Mouse (Mus musculus): ENCODE measurements around the gene Sapcd2. TPM values are rescaled to one million over a fixed set of nuclear protein-coding genes. Genes with fewer than 3 reads are reported as not detected.

The Sapcd2 gene
- 1.6 and 2.5 TPM in 2 replicates for polyA plus RNA-seq (2012; rRNA removed)

- peak; percentile 61 for DNase-seq (ENCODE audit: low spot score)
Observed at GRCm38 (mm10) chr2:25371764-25372643, at the start of gene Sapcd2. Sapcd2 (plus strand) TSS chr2:25372321.

GRCm38 (mm10) chr2:25326036-25326435, 46.1 kb upstream of the Sapcd2 start:
- DNase-seq (ENCODE audit: low spot score): no peak

- DNase-seq (ENCODE audit: low spot score): no peak
Observed at GRCm38 (mm10) chr2:25328440-25328839, 43.7 kb upstream of the Sapcd2 start.

- DNase-seq (ENCODE audit: low spot score): no peak
Observed at GRCm38 (mm10) chr2:25331470-25331869, 40.7 kb upstream of the Sapcd2 start.

- DNase-seq (ENCODE audit: low spot score): peak; percentile 98
Observed at GRCm38 (mm10) chr2:25332286-25333160, 39.6 kb upstream of the Sapcd2 start, which contains the start of gene Man1b1. Man1b1 (plus strand) TSS chr2:25332338.

GRCm38 (mm10) chr2:25333569-25333968, 38.6 kb upstream of the Sapcd2 start:
- no peak for DNase-seq (ENCODE audit: low spot score)

GRCm38 (mm10) chr2:25338303-25338702, 33.8 kb upstream of the Sapcd2 start:
- DNase-seq (ENCODE audit: low spot score): no peak

GRCm38 (mm10) chr2:25348162-25348561, 24.0 kb upstream of the Sapcd2 start:
- no peak for DNase-seq (ENCODE audit: low spot score)

GRCm38 (mm10) chr2:25349499-25349898, 22.6 kb upstream of the Sapcd2 start:
- no peak for DNase-seq (ENCODE audit: low spot score)

- DNase-seq (ENCODE audit: low spot score): no peak
Observed at GRCm38 (mm10) chr2:25350701-25351100, 21.4 kb upstream of the Sapcd2 start.

- DNase-seq (ENCODE audit: low spot score): no peak
Observed at GRCm38 (mm10) chr2:25354211-25354610, 17.9 kb upstream of the Sapcd2 start.

- no peak for DNase-seq (ENCODE audit: low spot score)
Observed at GRCm38 (mm10) chr2:25355419-25356066, 16.6 kb upstream of the Sapcd2 start.

- DNase-seq (ENCODE audit: low spot score): no peak
Observed at GRCm38 (mm10) chr2:25356208-25357079, 15.7 kb upstream of the Sapcd2 start, which contains the start of gene Dpp7. Dpp7 (minus strand) TSS chr2:25356359.

- no peak for DNase-seq (ENCODE audit: low spot score)
Observed at GRCm38 (mm10) chr2:25359848-25360247, 12.3 kb upstream of the Sapcd2 start.

GRCm38 (mm10) chr2:25363478-25364178, 8.5 kb upstream of the Sapcd2 start:
- DNase-seq (ENCODE audit: low spot score): no peak

- DNase-seq (ENCODE audit: low spot score): no peak
Observed at GRCm38 (mm10) chr2:25364313-25364712, 7.8 kb upstream of the Sapcd2 start.

GRCm38 (mm10) chr2:25364761-25365090, 7.4 kb upstream of the Sapcd2 start:
- DNase-seq (ENCODE audit: low spot score): no peak

GRCm38 (mm10) chr2:25365091-25365761, 6.9 kb upstream of the Sapcd2 start, which contains the start of gene Uap1l1:
Uap1l1 (minus strand) TSS chr2:25365682.
- DNase-seq (ENCODE audit: low spot score): peak; percentile 60

- DNase-seq (ENCODE audit: low spot score): no peak
Observed at GRCm38 (mm10) chr2:25369996-25370395, 2.1 kb upstream of the Sapcd2 start.
